Mouse (Mus musculus) frontal cortex, postnatal 25 days (tissue): Measurements from ENCODE around the gene Lexm.

Source experiments
- DNase-seq, 2 experiments: peaks; one replicate each; pipeline ENCODE4 v3.0.0; 2022; ENCODE audit warnings: low spot score in 2 of 2

The Lexm gene

DNA sequence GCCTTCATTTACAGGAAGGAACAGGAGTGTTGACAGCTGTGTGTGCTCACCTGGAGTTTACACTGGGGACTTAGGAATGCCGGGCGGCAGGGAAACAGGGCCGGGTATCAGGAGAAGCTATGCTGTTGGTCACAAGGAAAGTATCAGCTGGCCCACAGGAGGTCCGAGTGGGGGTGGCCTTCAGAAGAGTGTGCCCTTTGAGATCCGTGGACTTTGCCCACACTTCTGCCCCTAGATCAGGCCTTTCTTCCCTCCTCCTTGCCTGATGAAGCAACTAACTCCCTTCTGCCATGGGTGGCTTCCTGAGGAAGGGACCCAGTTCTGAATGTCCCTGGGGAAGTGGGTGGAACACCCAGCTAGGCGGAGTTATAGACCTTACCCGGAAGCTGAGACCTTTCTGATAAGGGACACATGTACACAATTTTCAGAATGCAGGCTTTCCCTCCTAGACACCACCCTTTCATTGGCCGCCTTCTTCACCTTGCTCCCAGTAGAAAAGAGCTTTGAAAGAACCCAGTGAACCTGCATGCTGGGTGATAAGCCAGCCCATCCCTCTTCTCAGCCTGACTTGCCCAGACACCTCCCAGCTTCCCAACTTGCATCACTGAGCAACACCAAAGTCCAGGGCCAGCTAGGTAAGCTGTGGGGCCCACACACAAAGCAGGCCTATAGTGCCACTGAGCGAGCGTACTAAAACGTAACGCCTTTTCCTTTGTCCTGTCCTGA, 34.5 kb downstream of the Lexm start:
- no peak for DNase-seq

DNA sequence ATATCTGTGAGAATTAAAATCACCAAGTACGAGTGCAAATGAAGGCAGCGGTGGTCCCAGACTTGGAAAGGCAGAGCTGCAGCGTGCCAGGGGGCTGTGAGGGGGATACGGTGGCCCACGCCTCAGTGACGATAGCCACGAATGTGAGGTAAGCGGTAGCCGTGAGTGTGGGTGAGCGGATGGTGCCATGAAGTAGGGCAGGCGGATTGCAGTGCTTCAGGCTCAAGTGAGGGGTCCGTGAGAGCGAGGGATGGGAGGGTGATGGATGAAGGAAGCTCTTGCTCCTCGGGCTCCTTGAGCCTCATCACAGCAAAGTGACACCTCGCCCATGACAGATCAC, 35.2 kb downstream of the Lexm start:
- DNase-seq: no peak

DNA sequence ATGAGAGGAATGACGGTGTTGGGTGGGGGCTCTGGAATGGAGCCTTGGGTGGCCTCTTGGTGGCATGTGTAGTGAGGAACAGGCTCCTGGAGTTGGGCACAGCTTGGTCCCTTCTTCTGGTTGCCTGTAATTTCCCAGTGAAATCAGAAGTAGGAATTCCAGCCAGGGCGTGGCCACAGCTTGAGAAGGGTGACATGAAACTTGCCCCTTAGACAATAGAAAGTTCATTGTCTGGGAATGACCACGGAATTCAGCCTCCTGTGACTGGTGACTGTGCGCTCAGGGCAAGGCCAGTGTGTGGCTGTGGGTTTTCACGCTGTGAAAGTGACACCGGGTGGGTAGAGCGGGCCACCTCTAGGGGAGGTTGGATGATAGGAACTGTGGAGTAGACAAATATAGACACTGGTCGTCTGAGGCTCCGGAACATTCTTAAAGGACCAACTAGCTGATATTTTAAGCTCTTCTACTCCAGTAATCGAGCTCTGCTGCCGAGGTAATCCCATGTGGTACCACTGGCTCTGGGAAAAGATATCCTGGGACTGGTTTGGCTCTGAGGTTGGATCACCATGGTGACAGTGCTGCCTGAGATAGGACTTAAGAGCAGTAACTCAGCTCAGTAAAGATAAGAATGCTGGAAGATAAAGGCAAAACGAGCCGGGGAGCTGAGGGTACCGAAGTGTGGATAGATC, 35.7 kb downstream of the Lexm start:
- DNase-seq: no peak

DNA sequence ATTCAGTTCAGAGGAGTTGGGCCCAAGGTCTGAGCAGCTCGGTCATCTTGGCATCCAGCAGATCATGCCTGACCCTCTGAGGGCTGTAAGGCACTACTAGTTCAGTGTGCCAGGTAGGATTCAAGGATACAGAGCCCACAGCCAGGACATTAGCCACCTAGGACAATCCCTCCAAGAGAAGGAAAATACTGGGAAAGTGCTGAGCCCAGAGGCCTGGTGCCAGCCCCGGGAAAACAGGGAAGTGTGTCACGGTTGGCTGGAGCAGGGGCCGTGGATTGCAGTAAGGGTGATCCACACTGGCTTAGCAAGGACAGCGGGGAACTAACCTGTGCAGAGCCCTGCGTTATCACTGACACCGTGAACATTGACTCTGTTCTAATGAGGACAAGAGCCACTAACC, 39.5 kb downstream of the Lexm start:
- DNase-seq: no peak

DNA sequence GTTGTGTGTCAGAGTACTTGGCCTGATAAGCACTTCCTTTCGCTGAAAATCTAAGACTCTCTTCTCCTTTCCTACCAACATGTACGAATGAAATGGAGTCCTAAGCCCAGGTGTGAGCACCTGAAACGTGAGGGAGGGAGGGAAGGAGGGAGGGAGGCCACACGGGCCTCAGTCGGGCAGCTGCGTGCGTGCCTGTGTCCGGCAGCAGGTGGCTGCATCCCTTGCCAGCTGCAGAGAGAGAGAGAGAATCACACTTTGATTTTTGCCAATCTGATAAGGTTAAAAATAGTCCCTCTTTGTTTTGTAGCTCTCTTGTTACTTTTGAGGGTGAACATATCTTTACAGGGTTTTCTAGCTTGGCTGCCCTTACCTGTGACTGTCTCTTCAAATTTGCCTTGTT, 42.0 kb downstream of the Lexm start:
- no peak for DNase-seq

DNA sequence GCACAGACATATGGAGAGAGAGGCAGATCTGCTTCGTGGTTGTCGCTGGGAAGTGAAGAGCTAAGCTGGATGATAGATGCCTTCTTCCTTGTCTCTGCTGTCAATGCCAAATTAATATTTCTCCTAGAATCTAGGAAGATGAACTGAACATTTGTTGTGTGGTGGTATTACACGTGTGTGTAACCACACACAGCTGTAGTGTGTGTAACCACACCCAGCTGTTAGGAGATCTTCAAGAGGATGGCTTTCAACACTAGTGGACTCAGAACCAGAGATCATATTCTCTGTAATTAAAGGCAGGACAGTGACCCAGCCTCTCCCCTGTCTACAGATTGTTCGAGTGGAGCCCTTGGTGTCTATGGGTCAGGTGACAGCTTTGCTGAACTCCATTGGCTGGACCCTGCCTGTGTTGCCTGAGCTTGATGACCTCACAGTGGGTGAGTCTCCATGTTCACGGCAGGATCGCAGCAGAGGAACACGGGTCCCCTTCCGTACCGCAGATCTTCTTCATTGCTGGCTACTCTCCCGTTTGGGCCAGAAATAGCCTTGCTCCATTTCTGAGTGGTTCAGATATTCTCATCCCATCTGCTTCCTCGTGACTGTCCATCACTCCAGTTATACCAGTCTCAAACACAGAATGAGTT, 45.8 kb downstream of the Lexm start:
- DNase-seq: no peak

DNA sequence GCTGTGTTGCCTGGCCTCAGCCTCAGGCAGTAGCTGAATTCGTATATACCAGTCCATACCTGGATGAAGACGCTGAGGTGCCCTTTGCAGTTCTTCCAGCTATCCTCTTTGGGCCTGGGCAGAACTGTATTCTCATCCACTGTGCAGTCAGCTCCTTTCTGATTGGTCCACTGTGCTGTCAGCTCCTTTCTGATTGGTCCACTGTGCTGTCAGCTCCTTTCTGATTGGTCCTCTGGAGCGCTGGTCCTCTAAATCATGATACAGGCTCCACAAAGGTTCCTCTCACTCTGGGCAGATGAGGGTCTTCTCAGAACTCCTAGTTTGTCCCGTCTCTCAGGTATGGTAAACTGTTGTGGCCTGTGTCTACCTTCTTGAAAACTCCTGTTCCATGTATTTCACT, 47.4 kb downstream of the Lexm start:
- no peak for DNase-seq

DNA sequence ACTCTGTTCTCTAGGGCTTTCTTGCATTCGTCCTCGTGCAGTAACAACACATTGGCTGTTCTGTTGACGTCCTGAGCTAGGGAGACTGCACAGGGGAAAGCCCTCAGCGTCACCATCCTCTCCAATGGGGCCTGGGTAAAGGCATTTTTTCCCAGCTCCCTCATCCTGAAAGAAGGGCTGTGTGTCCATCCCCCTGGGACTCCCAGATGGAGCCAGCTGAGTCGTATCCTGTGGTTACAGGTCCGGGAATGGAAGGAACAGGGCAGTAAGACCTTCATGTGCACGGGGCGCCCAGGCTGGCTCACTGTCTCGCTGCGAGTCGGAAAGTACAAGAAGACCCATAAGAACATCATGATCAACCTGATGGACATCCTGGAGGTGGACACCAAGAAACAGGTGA, 52.9 kb downstream of the Lexm start:
- no peak for DNase-seq

DNA sequence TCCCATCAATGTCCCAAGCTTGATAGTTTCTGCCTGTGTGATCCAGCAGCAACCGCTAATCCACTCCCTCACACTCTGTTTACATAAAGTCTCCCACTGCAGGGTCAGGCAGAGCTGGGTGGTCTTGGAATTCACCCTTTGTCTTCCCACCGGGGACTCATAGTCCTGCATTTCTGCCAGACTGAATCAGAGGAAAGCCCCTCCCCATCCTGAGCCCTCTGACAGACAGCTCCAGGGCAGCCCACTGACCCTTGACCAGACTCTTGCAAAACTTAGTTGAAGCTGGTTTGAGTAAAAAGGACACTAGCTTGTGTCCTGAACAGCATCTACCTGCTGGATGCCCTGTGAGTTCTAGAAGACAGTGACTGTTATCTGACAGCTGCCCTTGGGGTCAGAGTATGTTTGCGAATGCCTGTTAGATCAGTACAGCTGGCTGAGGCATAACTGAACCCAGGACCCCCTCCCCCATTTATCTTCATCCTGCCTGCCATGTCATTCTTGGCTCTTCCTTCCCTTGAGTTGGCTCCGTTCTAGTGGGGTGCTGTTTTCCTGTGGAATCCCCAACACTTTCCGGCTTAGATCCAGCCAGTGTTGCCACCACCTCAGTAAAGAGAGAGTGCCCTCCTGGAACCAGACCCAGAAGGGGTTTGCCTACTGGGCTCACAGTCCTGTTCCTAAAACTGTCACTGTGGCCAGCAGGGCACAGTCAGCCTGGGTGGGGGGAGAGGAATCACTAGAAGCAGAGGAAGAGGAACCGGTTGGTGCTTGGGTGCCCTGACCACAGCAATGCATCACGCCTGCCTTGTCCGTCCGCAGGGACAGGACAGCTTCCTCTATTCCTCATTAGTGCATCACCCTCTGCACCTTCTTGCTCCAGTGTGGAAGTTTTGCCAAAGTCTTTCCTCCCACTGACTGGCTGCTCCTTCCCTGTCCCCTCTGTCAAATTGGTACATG, 53.9 kb downstream of the Lexm start:
- DNase-seq: no peak

DNA sequence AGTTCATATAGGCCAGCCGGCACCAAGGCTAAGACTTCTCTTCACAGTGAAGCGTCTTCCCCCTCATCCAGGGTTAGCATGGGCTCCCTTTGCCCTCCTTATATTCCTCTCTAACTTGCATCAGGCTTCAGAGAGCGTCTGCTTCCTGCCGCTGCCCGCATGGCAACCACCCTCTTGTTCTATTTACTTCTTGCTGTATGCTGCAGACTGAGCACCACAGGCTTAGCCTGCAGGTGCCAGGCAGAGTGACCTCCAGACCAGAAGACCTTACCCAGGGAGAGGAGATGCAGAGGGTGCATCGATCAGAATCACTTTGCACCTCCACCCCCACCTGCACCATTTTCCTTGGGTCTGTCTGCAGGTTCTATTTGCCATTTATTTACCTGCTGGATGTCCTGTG, 55.0 kb downstream of the Lexm start:
- DNase-seq: no peak

DNA sequence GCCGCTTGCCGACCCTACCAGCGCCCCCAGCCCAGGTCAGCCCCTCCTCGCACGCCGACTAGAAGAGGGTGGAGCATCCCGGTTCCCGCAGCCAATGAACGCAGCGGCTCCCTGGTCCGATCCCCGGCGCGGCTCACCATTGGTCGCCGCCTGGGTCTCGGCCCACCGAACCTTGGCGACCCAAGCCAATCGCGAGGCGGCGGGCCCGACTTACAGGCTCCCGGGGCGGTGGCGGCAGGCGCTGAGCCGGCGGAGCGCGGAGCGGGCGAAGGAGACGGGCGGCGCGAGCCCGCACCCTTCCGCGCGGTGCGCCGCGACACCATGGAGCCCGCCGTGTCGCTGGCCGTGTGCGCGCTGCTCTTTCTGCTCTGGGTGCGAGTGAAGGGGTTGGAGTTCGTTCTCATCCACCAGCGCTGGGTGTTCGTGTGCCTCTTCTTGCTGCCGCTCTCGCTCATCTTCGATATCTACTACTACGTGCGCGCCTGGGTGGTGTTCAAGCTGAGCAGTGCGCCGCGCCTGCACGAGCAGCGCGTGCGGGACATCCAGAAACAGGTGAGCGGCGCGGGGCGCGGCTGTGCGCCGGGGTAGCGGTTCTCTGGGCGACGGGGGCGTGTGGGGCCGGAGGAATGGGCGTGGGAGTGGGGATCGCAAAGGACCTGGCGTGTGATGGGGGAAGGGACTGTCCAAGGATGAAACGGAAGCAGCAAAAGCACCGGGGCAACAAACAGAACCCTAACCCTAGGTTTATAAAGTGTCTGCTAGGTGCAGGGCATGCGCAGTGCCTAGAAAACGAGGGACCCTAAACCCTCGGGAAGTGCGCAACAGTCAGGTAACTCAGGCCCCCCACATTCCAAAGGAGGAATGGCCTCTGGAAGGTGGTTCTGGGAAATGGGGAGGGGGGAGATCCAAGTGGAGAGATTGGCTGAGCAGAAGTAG, 55.9 kb downstream of the Lexm start, which contains the start of gene Dhcr24:
Dhcr24 (plus strand) TSS at position 193 of the 936 bp plus-strand sequence.
- peak; percentile 87 to 94 for DNase-seq

DNA sequence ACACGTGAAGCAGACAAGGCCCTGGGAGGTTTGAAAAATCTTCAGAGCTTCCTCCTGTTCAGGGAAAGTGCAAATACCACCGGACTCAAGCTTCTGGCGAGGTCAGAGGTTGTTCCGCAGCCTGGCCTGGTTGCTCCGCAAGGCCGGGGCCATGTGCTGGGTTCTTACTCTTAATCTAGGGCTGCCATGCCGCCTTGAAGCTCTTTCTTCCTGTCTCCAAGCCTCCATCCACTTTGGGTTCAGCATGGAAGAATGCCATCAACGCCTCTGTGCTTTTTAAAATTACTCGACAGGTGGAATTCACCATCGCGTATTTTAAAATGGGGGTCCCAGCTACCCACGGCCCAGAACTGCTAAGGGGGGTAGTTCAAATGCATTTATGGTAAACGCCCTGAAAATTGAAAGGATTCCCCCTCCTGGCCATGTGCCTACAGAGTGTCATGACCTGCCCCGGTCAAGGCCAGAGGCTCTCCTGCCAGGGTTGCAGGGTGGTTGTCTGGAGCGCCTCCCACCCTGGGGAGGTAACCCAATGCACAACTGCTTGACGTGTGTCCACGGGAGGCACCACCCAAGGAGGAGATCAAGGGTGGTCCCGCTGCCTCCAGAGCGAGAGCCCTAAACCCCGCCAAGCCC, 56.7 kb downstream of the Lexm start:
- DNase-seq: no peak

DNA sequence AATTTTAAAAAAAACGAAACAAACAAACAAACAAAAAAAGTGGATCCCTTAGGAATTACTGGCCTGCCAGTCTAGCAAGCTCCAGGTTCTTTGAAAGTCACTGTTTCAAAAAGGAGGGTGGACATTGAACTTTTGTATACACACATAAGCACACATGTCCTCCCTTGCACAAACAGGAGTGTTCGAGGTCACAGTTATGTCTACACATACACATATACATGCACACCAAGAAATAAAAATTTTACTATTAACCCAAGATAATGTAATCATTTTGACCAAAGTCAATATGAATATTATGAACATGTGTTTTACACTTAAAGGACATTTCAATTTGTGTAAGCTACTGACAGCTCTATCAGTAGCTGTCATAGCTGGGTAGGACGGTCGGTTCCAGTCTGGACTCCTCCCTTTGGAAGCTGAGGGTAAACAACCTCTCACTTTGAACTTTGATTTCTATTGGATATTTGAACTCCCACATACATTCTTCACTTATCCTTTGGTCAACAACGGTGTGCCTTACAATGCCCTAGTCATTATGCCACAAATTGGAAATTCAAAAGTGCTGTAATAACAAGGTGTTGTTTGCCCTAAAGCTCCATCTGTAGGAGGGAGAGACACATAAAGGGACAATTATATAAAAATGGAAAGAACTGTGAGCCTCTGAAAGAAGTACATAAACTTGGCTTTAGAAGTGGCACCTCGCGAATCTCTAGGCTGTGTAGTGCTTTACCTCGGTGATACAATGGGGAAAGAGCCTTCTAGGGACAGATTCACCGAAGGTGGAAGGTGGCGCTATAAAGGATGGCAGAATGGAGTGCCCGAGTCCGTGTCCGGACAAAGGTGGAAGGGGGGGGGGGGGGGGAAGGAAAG, 57.5 kb downstream of the Lexm start:
- DNase-seq: no peak

DNA sequence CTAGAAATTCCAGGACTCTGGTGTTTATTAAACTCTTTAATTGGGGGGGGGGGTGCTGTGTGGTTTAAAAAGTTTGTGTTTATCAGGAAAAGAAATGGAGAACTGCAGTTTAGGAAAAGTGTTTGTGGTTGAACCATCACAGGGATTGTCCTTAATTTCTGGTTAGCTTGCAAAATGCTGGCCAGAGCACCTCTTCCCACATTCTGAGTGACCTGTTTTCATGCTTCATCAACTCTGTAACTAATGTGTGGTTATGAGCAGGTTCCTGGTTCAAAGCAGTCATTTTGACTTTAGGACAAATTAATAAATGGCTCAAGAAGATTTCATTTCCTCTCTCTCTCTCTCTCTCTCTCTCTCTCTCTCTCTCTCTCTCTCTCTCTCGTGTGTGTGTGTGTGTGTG, 59.1 kb downstream of the Lexm start:
- DNase-seq: no peak

DNA sequence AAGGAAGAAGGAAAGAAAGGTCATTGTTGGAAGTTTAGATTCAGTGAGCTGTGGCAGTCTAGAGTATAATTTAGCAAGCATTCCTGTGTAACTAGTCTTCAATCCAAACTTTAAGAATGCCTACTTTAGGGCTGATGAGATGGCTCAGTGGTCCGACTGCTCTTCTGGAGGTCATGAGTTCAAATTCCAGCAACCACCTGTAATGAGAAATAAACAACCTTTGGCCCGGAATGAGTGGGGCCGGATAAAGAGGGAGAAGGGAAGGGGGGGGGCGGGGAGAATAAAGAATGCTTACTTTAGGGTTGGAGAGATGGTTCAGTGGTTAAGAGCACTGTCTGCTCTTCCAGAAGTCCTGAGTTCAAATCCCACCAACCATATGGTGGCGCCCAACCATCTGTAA, 59.8 kb downstream of the Lexm start:
- DNase-seq: no peak

DNA sequence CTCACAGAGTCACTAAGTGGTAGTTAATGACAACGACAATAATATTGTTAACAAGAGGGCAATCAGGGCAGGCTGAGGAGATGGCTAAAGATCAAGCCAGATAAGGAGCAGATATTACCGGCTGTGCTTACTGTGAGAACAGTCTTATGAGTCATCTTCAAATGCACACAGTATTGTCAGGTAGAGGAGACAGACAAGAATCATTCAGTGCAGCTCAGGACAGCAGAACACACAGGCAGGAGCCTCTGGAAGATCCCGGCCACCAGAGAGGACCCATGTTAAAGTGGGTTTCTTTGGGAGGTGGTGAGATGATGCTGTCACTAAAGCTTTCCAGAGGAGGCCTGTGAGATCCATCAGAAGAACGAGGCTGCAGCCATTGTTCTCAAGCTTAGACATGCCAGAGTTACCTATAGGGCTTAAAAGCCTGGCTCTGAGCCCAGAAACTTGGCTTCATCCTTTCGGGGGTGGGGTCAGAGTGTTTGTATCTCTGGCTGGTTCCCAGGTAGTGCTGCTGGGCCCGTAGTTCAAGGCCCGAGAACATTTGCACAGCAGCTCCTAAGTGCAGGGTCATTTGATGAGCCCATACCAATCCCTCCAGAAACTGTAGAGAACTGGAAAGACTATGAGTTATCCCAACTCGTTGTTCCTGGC, 66.4 kb downstream of the Lexm start:
- DNase-seq: no peak

DNA sequence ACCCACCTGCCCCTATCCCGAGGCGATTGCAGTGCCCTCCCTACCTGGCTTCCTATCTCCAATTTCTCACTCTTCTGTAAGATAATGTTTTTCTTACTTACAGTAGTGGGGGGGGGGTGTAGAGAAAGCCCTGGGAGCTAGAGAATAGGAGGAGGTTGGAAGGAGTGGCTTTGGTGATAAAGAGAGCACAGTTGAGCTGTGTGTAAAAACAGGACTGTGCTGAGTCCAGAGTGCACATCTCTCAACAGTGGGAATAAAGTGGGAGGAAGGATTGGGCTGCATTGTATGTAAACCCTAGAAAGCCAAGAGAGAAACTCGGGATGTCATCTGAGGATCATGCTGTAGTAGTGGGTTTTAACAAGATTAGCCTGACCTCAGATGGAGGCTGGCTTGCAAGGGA, 68.9 kb downstream of the Lexm start:
- DNase-seq: no peak

DNA sequence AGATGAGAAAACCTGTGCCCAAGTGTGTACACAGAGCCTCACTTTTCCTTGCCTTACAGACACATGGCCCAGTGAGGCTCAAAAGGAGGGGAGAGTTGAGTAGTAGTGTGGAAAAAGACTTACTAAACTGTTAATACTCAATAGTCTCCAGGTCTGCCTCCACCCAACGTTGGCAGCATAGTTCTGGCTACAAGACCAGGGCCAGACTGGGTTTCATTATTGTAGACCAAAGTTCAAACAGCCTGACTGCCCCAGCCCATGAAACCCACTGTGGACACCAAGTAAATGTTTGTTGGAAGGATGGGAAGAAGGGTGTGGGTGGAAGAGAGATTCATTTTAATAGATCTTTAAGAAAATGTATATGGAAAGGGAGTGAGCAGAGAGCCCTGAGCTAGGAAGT, 70.1 kb downstream of the Lexm start:
- DNase-seq: no peak

DNA sequence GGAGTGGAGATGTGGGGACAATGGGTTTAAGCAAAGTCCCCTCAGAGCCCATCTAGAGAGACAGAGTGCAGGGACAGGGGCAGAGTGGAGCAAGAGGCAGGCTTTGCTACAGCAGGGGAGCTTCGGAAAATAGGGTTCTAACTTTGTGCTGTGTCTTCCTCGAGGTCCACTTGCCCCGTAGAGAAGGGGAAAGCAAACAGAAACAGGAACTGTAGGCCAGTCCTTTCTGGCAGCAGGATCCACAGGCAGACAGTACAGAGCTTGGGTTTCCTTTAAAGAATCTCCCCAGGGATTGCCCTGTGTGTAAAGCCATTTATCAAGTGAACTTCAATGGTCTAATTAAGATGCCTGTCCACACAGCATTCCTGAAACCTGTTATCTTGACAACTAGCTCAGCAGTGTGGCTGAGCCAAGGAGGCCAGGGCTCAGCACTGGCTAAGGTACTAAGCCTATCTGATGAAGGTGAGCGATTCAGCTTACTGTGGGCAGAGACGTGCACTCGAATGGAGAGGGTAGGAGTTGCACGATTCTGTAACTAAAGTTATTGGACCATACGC, 71.1 kb downstream of the Lexm start:
- DNase-seq: no peak
